Mouse (Mus musculus): Measurements from ENCODE around the gene Ubr4.

Gene Ubr4

DNA sequence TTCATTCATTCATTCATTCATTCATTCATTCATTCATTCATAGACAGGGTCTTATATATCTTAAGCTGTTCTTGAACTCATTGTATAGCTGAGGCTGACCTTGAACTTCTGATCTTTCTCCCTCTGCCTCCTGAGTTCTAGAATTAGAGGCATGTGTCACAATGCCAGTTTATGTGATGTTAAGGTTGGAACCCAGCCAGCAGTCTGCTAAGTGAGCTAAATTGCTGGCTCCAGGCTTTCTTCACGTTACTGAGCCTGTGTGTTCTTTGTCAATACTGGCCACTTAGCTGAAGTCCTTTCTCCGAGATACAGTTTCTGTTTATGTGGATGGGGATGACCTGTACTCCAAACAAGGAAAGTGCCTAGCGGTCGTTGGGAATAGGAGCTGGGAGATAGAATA is 78.5 kb downstream of the Ubr4 start:
- DNase-seq (ENCODE audit: low spot score in 2 of 2): no peak

DNA sequence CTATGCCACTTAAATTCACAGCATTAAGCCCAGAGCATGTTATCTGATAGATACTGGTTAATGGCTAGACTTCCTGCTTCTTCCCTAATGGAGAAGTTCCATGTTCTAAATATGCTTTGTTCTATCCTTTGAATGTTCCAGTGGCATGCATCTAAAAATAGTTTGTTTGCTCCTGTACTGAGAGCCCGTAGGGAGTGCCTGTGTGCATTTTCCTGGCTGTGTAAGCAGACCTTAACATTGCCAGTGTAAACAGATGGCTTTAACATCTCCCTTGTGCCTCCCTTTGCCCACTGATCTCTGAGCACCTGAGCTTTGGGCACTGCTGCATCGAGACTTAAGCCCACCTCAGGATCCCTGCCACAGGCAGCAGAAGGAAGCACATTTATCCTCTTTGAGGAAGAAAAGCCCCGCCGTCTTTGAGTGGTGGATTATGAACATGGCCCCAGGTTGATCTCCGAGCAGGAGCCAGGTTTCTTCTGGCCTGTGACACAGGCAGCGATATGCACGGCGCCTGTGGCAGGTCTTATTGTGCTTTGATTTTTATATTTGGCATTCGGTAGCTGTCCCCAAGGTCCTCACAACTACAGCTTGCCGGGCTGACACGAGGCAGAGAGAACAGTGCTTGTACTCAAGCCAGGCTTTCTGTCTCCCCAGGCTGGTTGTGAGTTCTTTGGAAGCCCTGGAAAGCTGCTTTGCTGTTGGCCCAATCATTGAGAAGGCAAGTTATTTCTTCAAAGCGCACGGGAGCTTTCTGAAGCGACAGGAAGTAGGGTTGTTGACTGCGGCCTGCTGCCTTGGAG is 80.8 kb downstream of the Ubr4 start:
- DNase-seq (ENCODE audit: low spot score in 2 of 2): no peak

- DNase-seq (ENCODE audit: low spot score in 2 of 2): peak in 1 of 2 experiments; percentile 20
Observed at GRCm38 (mm10) chr4:139441244-139441643, 88.8 kb downstream of the Ubr4 start.

- no peak for DNase-seq (ENCODE audit: low spot score in 2 of 2)
Observed at GRCm38 (mm10) chr4:139441806-139442205, 89.4 kb downstream of the Ubr4 start.

GRCm38 (mm10) chr4:139442391-139443355 is 90.3 kb downstream of the Ubr4 start:
- DNase-seq (ENCODE audit: low spot score in 2 of 2): no peak

DNA sequence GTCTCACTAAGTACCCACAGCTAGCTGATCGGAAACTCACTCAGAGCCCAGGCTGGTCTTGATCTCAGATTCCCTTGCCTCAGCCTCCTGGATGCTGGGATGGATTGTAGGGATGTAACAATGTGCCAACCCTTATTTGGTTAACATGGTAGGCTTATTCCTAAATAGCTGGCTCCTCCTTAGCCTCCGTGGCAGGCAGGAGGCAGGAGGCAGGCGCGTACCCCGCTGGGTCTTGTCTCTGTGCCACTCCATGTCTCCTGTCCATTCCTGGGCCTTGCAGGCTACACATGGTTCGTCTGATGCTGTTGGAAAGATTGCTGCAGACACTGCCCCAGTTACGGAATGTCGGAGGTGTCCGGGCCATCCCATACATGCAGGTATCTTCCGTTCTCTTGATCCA is 91.9 kb downstream of the Ubr4 start:
- no peak for DNase-seq (ENCODE audit: low spot score in 2 of 2)

GRCm38 (mm10) chr4:139446176-139446575 is 93.8 kb downstream of the Ubr4 start:
- DNase-seq (ENCODE audit: low spot score in 2 of 2): no peak

DNA sequence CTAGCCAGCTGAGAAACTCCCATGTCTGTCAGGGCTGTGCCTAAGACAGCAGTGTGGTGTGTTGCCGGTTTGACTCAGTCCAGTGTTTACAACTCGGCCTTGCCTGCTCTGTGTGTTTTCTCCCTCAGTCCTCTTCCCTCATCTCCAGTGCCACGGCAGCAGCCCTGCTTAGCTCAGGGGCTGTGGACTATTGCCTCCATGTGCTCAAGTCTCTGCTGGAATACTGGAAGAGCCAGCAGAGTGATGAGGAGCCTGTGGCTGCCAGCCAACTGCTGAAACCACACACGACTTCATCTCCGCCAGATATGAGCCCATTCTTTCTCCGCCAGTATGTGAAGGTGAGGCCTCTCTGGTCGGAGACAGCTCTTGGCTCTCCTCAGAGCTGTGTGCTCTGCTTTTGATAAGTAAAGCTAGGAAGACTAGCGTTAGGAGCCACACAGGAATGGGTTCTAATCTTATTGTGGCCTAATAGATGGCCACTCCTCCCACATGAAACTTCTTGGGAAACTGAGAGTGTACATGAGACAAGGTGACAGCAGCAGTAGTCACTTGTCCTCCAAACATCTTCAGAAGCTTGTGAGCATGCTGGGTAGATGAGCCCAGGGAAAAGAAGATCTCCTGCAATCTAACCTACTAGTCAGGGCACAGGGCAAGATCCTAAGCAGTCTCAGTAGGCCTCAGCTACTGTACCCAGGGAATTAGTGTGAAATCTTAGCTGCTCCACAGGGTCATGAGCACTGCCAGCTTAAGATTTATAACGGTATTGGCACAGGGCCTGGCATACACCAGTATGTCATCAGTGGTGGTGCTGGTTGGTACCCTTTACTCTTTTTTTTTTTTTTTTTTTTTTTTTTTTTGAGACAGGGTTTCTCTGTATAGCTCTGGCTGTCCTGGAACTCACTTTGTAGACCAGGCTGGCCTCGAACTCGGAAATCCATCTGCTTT is 94.6 kb downstream of the Ubr4 start:
- DNase-seq (ENCODE audit: low spot score in 2 of 2): no peak

GRCm38 (mm10) chr4:139452944-139453700 is 100.7 kb downstream of the Ubr4 start:
- DNase-seq (ENCODE audit: low spot score in 2 of 2): no peak

GRCm38 (mm10) chr4:139454339-139454738 is 101.9 kb downstream of the Ubr4 start:
- DNase-seq (ENCODE audit: low spot score in 2 of 2): no peak

GRCm38 (mm10) chr4:139459970-139460369 is 107.6 kb downstream of the Ubr4 start:
- no peak for DNase-seq (ENCODE audit: low spot score in 2 of 2)

DNA sequence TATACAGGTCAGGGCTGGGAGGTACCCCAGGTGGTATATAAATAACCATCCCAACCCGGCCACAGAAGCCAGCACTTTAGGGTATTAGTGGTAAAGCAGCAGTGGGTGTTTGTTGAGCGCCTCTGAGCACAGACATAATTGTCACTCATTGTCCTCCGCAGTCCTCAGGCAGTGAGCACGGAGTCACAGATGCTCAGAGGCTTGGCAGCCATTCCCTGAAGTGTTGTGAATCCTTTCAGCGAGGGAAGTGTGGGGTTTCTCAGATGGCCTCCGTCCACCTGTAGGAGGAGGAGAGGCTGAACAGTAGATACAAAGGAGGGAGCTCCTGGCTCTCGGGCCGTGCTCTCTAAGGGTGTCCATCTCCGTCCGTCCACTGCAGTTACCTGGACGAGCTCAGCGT is 111.8 kb downstream of the Ubr4 start:
- DNase-seq (ENCODE audit: low spot score in 2 of 2): no peak

DNA sequence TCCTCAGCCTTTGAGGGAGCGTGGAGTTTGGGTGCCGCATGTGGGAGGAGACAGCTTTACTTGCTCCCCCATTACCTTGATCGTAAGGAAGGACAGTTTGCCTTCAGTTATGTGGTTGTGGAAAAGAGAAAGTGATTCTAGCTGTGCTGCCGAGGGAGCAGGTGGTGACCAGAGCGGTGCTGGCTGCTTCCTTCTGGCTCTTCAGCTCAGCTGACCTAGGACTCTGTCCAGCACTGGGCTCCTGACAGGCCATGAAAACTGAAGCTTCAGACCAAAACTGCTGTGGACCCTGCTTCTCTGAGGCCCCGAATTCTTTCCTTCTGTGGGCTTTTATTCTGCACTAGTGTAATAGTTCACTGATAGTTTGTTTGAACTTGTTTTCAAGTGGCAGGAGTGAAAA is 114.1 kb downstream of the Ubr4 start:
- DNase-seq (ENCODE audit: low spot score in 2 of 2): no peak

DNA sequence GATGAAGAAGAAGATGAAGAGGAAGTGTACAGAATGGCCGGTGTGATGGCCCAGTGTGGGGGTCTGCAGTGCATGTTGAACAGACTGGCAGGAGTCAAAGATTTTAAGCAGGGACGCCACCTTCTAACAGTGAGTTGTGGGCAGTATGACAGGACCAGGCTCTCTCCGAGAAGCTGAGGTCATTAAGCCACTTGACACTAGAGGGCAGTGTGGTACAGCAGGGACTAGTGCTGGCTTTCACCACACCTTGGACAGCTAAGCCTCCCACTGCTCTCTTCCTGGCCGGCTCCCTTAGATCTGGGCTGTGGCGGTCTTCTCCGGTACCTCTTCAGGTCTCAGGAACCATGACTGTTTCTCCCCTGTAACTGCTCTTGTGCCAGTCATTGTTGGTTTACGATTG is 117.8 kb downstream of the Ubr4 start:
- DNase-seq (ENCODE audit: low spot score in 2 of 2): peak; percentile 61 to 86

DNA sequence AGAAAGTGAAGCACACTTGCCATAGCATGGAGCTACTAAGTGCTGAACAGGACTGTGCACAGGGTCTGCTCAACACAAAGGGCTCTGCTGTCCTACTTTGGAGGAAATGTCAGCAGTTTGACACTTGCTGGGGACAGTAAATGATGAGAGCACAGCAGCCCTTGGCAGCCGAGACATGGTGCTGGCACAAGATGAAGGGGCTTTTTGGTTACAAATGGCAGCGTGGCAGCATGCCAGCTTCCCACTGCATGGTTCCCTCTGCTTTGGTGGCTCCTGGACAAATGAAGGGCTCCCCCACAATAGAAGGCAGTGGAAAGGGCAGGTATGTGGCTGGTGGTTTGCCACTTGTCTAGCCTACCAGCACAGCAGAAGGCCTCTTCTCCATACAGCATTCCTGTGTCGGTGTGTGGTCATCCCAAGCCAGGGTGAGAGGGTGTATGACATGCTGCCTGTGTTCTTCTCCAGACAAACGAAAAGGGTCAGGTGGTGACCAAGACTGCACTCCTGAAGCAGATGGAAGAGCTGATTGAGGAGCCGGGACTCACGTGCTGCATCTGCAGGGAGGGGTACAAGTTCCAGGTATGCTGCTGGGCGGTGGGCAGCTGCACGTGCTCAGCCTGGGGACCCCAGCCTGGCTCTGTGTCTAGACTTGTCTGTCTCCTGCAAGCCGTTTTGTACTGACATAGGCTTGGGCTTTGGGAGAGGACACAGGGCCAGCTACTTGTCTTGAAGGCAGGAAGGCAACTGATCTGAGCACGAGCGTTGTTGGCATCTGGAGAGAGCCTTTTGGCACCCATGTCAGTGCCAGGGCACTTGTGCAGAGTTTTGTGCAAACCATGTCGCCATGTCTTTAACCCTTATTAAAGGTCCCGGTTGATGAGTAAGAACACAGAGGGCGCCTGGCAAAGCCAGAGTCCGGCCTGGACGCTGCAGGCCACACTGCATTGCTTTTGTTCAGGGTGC is 124.5 kb downstream of the Ubr4 start:
- peak; percentile 52 to 88 for DNase-seq (ENCODE audit: low spot score in 2 of 2)

DNA sequence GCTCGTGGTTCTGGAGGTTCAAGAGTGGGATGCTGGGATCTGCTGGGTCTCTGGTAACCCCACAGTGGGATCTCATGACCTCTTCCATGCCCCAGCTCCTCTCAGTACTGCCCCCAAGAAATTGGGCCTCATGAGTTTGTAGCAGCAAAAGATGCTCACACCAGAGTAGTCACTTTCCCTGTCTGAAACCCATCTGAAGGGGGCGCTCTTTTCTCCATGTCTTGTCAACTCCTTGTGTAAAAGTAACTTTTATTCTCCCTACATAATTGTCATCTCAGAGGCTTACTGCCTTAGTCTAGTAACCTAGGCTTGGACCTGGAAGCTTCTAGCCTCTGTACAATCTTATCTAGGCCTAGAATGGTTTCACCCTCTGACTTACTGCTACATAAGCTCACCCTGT is 125.6 kb downstream of the Ubr4 start:
- DNase-seq (ENCODE audit: low spot score in 2 of 2): no peak

DNA sequence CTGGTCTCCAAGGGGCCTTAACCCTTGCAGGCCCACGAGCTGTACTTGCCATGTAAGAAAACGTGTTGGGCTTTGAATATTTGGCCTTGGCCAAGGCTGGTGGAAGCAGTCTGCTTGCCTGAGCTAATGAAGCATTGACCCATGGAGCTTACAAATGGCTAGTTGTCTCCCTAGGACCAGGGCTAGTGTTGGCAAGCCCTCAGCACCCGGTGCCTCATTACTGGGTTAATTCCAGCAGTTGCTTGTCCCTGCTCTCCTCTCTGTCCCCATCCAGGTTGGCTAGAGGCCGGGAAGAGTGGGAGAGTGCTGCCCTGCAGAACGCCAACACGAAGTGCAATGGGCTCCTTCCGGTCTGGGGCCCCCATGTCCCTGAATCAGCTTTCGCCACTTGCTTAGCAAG is 126.8 kb downstream of the Ubr4 start:
- no peak for DNase-seq (ENCODE audit: low spot score in 2 of 2)

DNA sequence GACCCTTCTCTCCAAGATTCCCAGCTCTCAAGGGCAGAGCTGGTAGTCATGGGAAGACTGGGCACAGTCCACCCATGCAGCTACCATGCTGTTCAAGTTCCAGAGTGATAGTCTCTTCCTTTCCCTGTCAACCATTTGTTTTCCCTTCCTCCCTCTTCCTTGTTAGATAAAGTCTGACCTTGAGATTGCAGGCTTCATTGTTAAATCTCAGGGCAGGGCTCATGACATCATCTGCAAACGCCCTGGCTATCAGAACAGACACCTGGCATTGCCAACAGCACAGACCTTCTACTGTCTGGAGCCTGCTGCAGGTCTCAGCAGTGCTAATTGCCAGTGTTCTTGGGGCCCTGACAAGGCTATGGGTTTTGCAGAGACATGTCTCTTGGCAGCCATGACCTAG is 129.0 kb downstream of the Ubr4 start:
- DNase-seq (ENCODE audit: low spot score in 2 of 2): no peak

DNA sequence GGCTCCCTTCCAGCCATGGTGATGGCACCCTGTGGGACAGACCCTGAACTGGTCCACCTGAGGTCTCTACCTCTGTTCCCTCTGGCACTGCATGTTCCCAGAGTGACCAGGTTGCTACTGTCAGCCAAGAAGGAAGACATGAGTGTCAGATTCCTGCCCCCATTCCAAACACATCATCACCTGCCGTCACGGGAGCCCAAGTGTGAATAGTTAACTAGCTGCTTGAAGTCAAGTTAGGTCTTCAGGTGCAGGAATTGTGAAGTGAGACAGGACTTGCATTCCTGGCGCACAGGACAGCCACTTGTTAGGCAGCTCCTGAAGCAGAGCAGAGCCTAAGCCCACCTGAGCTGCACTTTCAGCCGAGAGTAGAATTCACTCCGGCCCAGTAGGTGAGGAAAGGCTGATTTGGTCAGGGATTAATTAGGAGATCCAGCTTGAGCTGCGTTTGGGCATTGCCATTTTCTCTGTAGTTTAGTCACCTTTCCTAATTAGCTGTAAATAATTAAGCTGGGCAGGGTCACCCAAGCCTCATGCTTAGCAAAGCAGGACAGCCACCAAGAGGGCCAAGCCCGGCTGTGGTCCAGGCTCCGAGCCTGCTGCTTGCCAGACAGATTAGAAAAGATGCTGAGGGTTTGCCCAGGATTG is 131.2 kb downstream of the Ubr4 start:
- no peak for DNase-seq (ENCODE audit: low spot score in 2 of 2)
